Mouse (Mus musculus): ENCODE measurements at regions not wholly inside any gene's neighbourhood (a gene's known extent, or its start where the extent isn't known, plus 50 kb on each side); places are given as distances from the start of the nearest gene placed in this dataset.

GRCm38 (mm10) chr9:72217296-72218028 is 57.2 kb upstream of the Zfp280d start:
- DNase-seq (ENCODE audit: low spot score in 2 of 2): no peak

DNA sequence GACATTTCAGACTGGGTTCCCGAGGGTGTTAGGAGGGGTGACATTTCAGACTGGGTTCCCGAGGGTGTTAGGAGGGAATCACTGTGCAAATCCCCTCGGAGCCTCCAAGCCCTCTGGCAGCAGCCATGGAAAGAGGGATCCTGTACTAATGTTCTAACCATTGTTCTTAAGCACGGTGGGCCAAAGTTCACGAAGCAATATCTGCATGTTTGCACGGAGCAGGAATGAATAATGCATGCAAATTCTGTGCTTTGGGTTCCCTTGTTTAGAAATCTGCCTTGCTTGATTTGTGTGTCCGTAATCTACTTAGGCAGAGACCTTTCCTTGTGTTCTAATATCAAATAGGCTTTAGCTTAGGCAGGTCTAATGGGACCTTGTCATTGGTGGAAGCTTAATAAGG is 55.9 kb upstream of the Zfp280d start:
- no peak for DNase-seq (ENCODE audit: low spot score in 2 of 2)

DNA sequence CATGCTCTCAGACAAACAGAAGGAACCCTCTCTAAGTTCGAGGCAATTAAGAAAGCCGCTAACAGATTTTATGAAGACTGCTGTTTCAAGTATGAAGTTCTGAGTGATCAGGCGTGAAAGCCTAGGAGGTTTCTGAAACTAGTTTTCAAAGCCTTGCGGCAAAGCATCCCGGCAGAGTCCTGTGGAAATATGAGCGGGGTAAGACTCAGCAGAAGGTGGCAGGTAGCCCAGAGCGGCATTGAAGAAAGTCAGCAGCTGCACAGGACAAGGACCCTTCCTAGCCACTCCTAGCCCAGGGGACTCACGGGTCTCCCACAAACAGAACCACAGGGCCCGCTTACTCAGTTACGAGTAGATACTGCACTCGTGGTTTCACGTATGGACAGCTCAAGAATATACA is 54.8 kb upstream of the Zfp280d start:
- no peak for DNase-seq (ENCODE audit: low spot score in 2 of 2)

DNA sequence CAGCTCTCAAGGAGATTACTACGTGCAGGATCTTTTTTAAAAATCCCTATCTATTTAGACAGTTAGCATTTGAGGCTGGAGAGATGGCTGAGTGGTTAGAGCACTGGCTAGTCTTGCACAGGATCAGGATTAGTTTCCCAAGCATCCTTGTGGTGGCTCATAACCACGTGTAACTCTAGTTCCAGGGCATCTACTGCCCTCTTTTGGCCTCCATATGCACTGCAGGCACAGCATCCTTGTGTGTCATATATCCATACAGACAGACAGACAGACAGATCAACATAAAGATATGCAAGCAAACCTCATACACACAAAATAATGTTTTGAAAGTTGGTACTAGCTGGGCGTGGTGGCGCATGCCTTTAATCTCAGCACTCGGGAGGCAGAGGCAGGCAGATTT is 53.3 kb upstream of the Zfp280d start:
- no peak for DNase-seq (ENCODE audit: low spot score in 2 of 2)

Measured in right cerebral cortex, postnatal 10 days (tissue).